Mouse (Mus musculus) kidney, postnatal 0 days (tissue): Measurements from ENCODE around the gene Castor2. TPM values are rescaled to one million over a fixed set of nuclear protein-coding genes. Genes with fewer than 3 reads are reported as not detected.

ENCODE experiments used
- ATAC-seq: fragments of 200-750 bp; cut with Nextera tagmentation; replicated peaks from 2 replicates; pipeline ENCODE4 v1.8.0; 2017; ENCODE audit warnings: low read depth, moderate number of reproducible peaks, moderate TSS enrichment, moderate library complexity; ENCODE audit not compliant: low FRiP score
- DNase-seq: peaks from one replicate; pipeline ENCODE4 v3.0.0-alpha.2; 2016; ENCODE audit warnings: low spot score
- H3K27ac ChIP-seq: fragments of 300-500 bp; sonication (generic); 2 replicates; pipeline ENCODE4 v1.5.1; 2014; ENCODE audit warnings: mild to moderate bottlenecking
- H3K27me3 ChIP-seq: fragments of 300-500 bp; sonication (generic); 2 replicates; pipeline ENCODE4 v1.6.1; 2014; ENCODE audit warnings: low read length, mixed read lengths; ENCODE audit not compliant: insufficient read depth
- H3K36me3 ChIP-seq: fragments of 300-500 bp; sonication (generic); 2 replicates; pipeline ENCODE4 v1.6.1; 2014; ENCODE audit warnings: low read length, mixed read lengths; ENCODE audit not compliant: insufficient read depth
- H3K4me1 ChIP-seq: fragments of 300-500 bp; sonication (generic); replicated peaks from 2 replicates; pipeline ENCODE4 v1.6.1; 2014; ENCODE audit warnings: antibody characterized with exemption, low read length, mixed read lengths; ENCODE audit not compliant: insufficient read depth
- H3K4me2 ChIP-seq: fragments of 300-500 bp; sonication (generic); 2 replicates; pipeline ENCODE4 v1.6.1; 2014; ENCODE audit warnings: mild to moderate bottlenecking, low read length, moderate library complexity, mixed read lengths
- H3K4me3 ChIP-seq: fragments of 300-500 bp; sonication (generic); replicated peaks from 2 replicates; pipeline ENCODE4 v1.5.1; 2014; ENCODE audit warnings: low read depth, low read length
- H3K9ac ChIP-seq: fragments of 300-500 bp; sonication (generic); 2 replicates; pipeline ENCODE4 v1.6.1; 2014; ENCODE audit warnings: low read depth, low read length
- H3K9me3 ChIP-seq: fragments of 300-500 bp; sonication (generic); replicated peaks from 2 replicates; pipeline ENCODE4 v1.6.1; 2016; ENCODE audit warnings: low read length, inconsistent platforms, mixed read lengths
- CTCF ChIP-seq: IDR thresholded peaks from 2 replicates; pipeline ENCODE4 v1.5.1; 2016; ENCODE audit warnings: antibody characterized with exemption, low read depth, mild to moderate bottlenecking, moderate library complexity
- WGBS: fragments of 180-500 bp; shearing (Covaris S2); extraction: QIAGEN DNeasy Blood & Tissue Kit; methylation state at CpG from one replicate; pipeline ENCODE4 v1.1.7; 2014; 5-methylcytosine and 5-hydroxymethylcytosine counted together
- polyA plus RNA-seq: library from polyadenylated mRNA; unstranded; fragments of >200 nt; fragmentation: Nextera tagmentation; extraction: Ambion mirVana; gene quantifications from 2 replicates; pipeline ENCODE4 v1.2.1, GENCODE M21; 2015

The Castor2 gene
- polyA plus RNA-seq, 1 experiment from 2014 or later: 13.0 TPM

GRCm38 (mm10) chr5:134100232-134100771 is 791 bp downstream of the Castor2 start:
- Histone ChIP-seq H3K27ac (peak overlapping the region; percentile 85), H3K9me3 (no peaks in the 10 kb centered on the region), H3K4me2 (peak overlapping the region; percentile 95), H3K9ac (peak overlapping the region; percentile 89), H3K36me3 (no peaks in the 10 kb centered on the region), H3K27me3 (no peaks in the 10 kb centered on the region), H3K4me3 (peak overlapping the region; percentile 86), H3K4me1 (no peaks in the 10 kb centered on the region; the same call in 1 of the 2 replicates)
- DNase-seq (no peak), ATAC-seq (no peak)
- WGBS: 2% methylated on average over 17 of the region's 17 CpGs
- TF ChIP-seq CTCF: no peak

GRCm38 (mm10) chr5:134101322-134101721 is 1.8 kb downstream of the Castor2 start:
- WGBS: 59% methylated on average over 5 of the region's 5 CpGs
- TF ChIP-seq CTCF: no peak

GRCm38 (mm10) chr5:134101883-134102282 is 2.4 kb downstream of the Castor2 start:
- Histone ChIP-seq H3K4me2 (peak overlapping the region; percentile 95), H3K9me3 (no peaks in the 10 kb centered on the region), H3K4me3 (no peak overlapping the region), H3K27ac (peak overlapping the region; percentile 51), H3K27me3 (no peaks in the 10 kb centered on the region), H3K9ac (no peak overlapping the region), H3K4me1 (no peaks in the 10 kb centered on the region; the same call in 1 of the 2 replicates), H3K36me3 (no peaks in the 10 kb centered on the region)
- TF ChIP-seq CTCF: no peak
- WGBS: 22% methylated on average over 5 of the region's 5 CpGs
- DNase-seq (peak; percentile 48), ATAC-seq (peak; percentile 49)

More at GRCm38 (mm10) chr5:134101322-134101721, 1.8 kb downstream of the Castor2 start:
- Histone ChIP-seq H3K27ac (peak overlapping the region; percentile 51), H3K9me3 (no peaks in the 10 kb centered on the region), H3K4me3 (0 out of 2 replicates have a peak overlapping the region, but pooled peaks have one; percentile 8), H3K27me3 (no peaks in the 10 kb centered on the region), H3K4me2 (peak overlapping the region; percentile 95), H3K4me1 (no peaks in the 10 kb centered on the region; the same call in 1 of the 2 replicates), H3K36me3 (no peaks in the 10 kb centered on the region), H3K9ac (no peak overlapping the region)
- no peak for ATAC-seq
- DNase-seq: no peak

GRCm38 (mm10) chr5:134102720-134103119 is 3.2 kb downstream of the Castor2 start:
- H3K36me3 ChIP-seq: no peaks in the 10 kb centered on the region
- no peaks in the 10 kb centered on the region for H3K9me3 ChIP-seq
- DNase-seq (no peak), ATAC-seq (no peak)
- no peak overlapping the region for H3K4me2 ChIP-seq
- no peak overlapping the region for H3K4me3 ChIP-seq
- 56% methylated on average over 6 of the region's 6 CpGs for WGBS
- no peaks in the 10 kb centered on the region for H3K27me3 ChIP-seq
- H3K4me1 ChIP-seq: no peaks in the 10 kb centered on the region; the same call in 1 of the 2 replicates
- H3K9ac ChIP-seq: no peak overlapping the region
- TF ChIP-seq CTCF: no peak
- H3K27ac ChIP-seq: peak overlapping the region; percentile 16; the same call in 1 of the 2 replicates

- no peak for ATAC-seq
- Histone ChIP-seq H3K4me2 (no peak overlapping the region), H3K4me3 (no peak overlapping the region), H3K27me3 (no peaks in the 10 kb centered on the region), H3K9ac (no peak overlapping the region), H3K9me3 (no peaks in the 10 kb centered on the region), H3K36me3 (no peaks in the 10 kb centered on the region), H3K4me1 (no peaks in the 10 kb centered on the region; the same call in 1 of the 2 replicates), H3K27ac (no peak overlapping the region)
- no peak for TF ChIP-seq CTCF
- no peak for DNase-seq
- WGBS: 88% methylated on average over 8 of the region's 8 CpGs
Measured at GRCm38 (mm10) chr5:134105829-134106228, 6.3 kb downstream of the Castor2 start.

- TF ChIP-seq CTCF: no peak
- DNase-seq (no peak), ATAC-seq (no peak)
- WGBS: 76% methylated on average over 5 of the region's 5 CpGs
- Histone ChIP-seq H3K27me3 (no peaks in the 10 kb centered on the region), H3K4me3 (no peak overlapping the region), H3K4me1 (no peaks in the 10 kb centered on the region), H3K4me2 (no peak overlapping the region), H3K9me3 (no peaks in the 10 kb centered on the region), H3K9ac (no peak overlapping the region), H3K27ac (no peak overlapping the region), H3K36me3 (no peaks in the 10 kb centered on the region)
Measured at GRCm38 (mm10) chr5:134114981-134115380, 15.5 kb downstream of the Castor2 start.
